In genomic region chr11:118861801-118862431, GRCm38 (mm10) we compare ENCODE assay signal across 13 mouse cellular contexts. TPM values are rescaled to one million over a fixed set of nuclear protein-coding genes. Genes with fewer than 3 reads are reported as not detected.
DNase-seq lines count a peak whose midpoint lies in the region; ATAC-seq and TF ChIP-seq lines count a peak whose summit lies in the region.
"Had no signal": no experiment of that assay in that cellular context is flagged by ENCODE, and none has a peak within 500 bp of the region (broad histone marks: within the 10 kb centered on the region; RNA-seq: fewer than 3 reads in every experiment).

No protein-coding gene starts in this region.

- ATAC-seq in frontal cortex, adult (ENCODE audit: low TSS enrichment) = peak; percentile 56

- no peak for DNase-seq in frontal cortex, postnatal 10 days (ENCODE audit: low spot score in 2 of 2)
- DNase-seq in right cerebral cortex, adult 18-20 months = peak; percentile 83
- DNase-seq in right cerebral cortex, postnatal 4 days = no peak
- DNase-seq in left cerebral cortex, adult 2 months (ENCODE audit: extremely low spot score in 1 of 2, low spot score in 2 of 2) = peak; percentile 61 to 80
- DNase-seq in telencephalon, adult 2 months (ENCODE audit: low read depth, low spot score) = peak; percentile 79
- no peak for DNase-seq in heart, adult 9 months (ENCODE audit: low spot score in 2 of 2)
- no peak for DNase-seq in heart, adult 8-10 months (ENCODE audit: low spot score)
- DNase-seq: lung, embryonic 14.5 days; thymus, adult 18-20 months had no signal

- TF ChIP-seq CTCF in left cerebral cortex, adult 2 months (IDR thresholded peaks at IDR 0.05) = no peak

- peak overlapping the region; percentile 88 for H3K27ac ChIP-seq in left cerebral cortex, adult 2 months
- H3K27ac ChIP-seq: limb, embryonic 13.5 days; midbrain, embryonic 12.5 days had no signal

- intact Hi-C loops in left cerebral cortex, adult 2 months (cut with DNase I) = loop anchor here (2.0 to 5.0 kb wide), 4 partner anchors 35 to 105 kb away; no protein-coding TSS in a partner anchor

- no peak overlapping the region for H3K4me3 ChIP-seq in left cerebral cortex, adult 2 months
- H3K4me3 ChIP-seq: limb, embryonic 13.5 days; midbrain, embryonic 12.5 days; neural tube, embryonic 13.5 days had no signal

RNA-seq across cellular contexts. Expression of gene Rbfox3, which starts 49.5 kb away (rescaled TPM):
- total RNA-seq in left cerebral cortex, adult 2 months (2021) = 100 to 1,000 TPM; 345 to 353 TPM
- under 1 TPM in 3 of 4 experiments, not detected in 1; 0.14 to 0.19 (median 0.16) TPM for total RNA-seq in heart, adult 8-10 months (2022)

Comparison
In these comparisons a context has a peak if more than half of its experiments do, and no peak if none do; other contexts are left out.
1. DNase-seq: peak in right cerebral cortex, adult 18-20 months (single experiment), left cerebral cortex, adult 2 months (2 of 2) and telencephalon, adult 2 months (single experiment); none in frontal cortex, postnatal 10 days (0 of 2), right cerebral cortex, postnatal 4 days (single experiment), heart, adult 9 months (0 of 2) and heart, adult 8-10 months (single experiment).
2. RNA of gene Rbfox3, which starts 49.5 kb away (total RNA-seq): 345 to 353 TPM in left cerebral cortex, adult 2 months; 0.14 to 0.19 TPM in heart, adult 8-10 months; every median in the first group is over 100 times any median in the second.